Mouse (Mus musculus) liver, postnatal 0 days (tissue): ENCODE data around the gene Hspa13.
A peak's percentile ranks its signal among the peaks of the same experiment; 100 is the strongest.

Experiments used
- CTCF ChIP-seq: sonication (generic); IDR thresholded peaks from 2 replicates; pipeline ENCODE4 v1.5.1; 2016; ENCODE audit warnings: antibody characterized with exemption, low read depth
- EP300 ChIP-seq: IDR thresholded peaks from 2 replicates; pipeline ENCODE4 v1.6.1; 2016; ENCODE audit warnings: antibody characterized with exemption, low read depth, mild to moderate bottlenecking

DNA sequence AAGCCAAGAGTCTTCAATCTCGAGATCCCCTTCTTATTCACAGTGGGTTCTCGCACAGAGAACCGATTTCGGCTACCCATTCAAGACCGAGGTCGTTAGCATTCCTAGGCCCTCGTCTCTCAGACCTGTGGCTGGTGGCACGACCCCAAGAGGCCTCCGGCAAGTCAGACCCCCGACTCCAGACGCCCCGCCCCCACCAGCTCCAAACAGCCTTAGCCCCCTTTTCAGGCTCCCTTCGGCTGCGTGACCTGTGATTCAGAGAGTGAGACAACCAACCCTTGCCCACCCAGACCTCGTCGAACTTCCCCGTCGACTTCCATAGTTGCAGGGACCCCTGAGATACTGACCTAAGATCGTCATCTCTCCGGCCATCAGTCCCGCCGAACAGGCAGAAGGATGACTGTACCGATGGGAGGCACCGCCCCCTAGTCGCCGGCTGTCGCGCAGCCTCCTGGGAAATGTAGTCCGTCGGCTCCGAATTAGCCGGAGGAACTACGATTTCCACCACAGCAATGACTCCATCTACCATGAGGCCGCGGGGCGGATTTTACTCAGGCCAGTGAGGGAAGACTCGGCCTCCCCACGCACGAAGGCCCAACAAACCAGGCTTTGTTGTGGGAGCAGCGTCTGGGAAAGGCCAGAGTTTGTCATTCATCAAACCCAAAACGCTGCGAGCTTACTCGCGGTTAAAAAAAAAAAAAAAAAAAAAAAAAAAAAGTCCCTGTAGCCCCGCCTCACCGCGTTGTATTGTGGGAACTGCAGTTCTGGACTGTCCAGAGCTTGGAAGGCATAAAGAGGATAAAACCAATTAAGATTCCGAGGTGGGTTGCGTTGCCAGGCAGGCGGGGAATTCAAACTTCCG is at the start of gene Hspa13:
- TF ChIP-seq CTCF (peak; percentile 29), EP300 (peak; percentile 13; the same call in 1 of the 2 replicates)
